Mouse (Mus musculus): Measurements from ENCODE around the gene Prune2.

- TF ChIP-seq POLR2A (IDR thresholded peaks at IDR 0.05; ENCODE audit: insufficient read depth, low read length) (no peak), CTCF (IDR thresholded peaks at IDR 0.05; ENCODE audit: low read depth, low read length) (no peak), EP300 (IDR thresholded peaks at IDR 0.05; ENCODE audit: insufficient read depth, low read depth, low read length) (no peak)
Observed at GRCm38 (mm10) chr19:17247352-17247925, 291.5 kb downstream of the Prune2 start.
